Mouse (Mus musculus): ENCODE measurements around the gene Bbs10. TPM values are rescaled to one million over a fixed set of nuclear protein-coding genes. Genes with fewer than 3 reads are reported as not detected.

Bbs10 gene
- 4.9 and 5.8 TPM in 2 replicates for polyA plus RNA-seq (2015; fragmentation: Nextera tagmentation; extraction: Ambion mirVana)

DNA sequence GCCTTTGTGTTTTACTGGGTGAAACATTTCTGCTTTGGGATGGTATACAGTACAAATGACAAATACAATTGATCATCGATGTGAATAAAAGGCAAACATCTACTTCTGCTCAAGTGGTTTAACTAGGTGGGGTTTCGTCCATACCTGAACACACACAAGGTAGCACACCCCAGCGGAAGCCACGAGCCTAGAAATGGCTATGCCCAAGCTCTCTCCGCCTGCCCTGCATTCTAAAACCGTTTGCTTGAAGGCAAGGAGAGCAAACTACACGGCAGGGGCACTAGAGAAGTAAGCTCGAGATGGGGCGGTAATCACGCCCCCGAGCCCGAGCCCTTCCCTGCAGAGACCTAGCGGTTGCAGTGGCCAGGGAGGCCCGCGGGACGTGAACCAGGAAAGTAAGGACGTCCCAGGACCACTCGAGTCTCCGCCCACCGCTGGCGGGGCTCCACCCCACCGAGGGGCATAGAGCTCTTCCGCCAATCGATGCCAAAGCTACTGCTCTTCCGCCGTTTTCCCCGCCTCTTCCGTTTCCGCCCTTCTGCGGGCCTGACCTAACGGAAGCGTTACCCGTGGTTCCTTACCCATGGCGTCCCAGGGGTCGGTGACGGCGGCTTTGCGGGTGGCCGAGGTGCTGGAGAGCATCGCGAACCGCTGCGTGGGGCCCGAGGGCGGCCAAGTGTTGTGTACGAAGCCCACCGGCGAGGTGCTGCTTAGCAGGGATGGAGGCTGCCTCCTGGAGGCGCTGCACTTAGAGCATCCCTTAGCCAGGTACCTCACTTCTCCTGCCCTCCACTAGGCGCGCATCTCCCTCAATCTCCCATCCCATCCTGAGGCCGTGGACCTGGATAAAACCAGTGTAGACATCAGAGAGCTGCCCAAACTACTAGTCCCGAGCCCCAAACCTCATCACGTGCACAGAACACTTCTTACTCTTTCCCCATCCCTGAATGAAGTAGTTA lies at the start of gene Bbs10:
Gene Bbs10, plus strand, starts transcription at position 540 of the 959 bp plus-strand sequence.
- ATAC-seq = peak; percentile 100
- H3K36me3 ChIP-seq (ENCODE audit: control insufficient read depth, insufficient read depth, low read length) = no peaks in the 10 kb centered on the region
- peaks cover 4% of the 10 kb centered on the region for H3K4me1 ChIP-seq (ENCODE audit: control insufficient read depth, insufficient read depth, low read depth, low read length)
- H3K4me2 ChIP-seq (ENCODE audit: low read length) = peak within 1 kb of the TSS; percentile 85
- WGBS = 1% methylated on average over 53 of the region's 54 CpGs
- H3K27me3 ChIP-seq (replicated peaks; ENCODE audit: control insufficient read depth, insufficient read depth, low read length) = no peaks in the 10 kb centered on the region
- H3K9ac ChIP-seq (ENCODE audit: low read depth, low read length) = peak within 1 kb of the TSS; percentile 86
- peak within 1 kb of the TSS; percentile 84 for H3K4me3 ChIP-seq (ENCODE audit: low read length)
- H3K9me3 ChIP-seq (ENCODE audit: control insufficient read depth, low read length) = no peaks in the 10 kb centered on the region
- H3K27ac ChIP-seq (ENCODE audit: low read depth, low read length) = peak within 1 kb of the TSS; percentile 97

DNA sequence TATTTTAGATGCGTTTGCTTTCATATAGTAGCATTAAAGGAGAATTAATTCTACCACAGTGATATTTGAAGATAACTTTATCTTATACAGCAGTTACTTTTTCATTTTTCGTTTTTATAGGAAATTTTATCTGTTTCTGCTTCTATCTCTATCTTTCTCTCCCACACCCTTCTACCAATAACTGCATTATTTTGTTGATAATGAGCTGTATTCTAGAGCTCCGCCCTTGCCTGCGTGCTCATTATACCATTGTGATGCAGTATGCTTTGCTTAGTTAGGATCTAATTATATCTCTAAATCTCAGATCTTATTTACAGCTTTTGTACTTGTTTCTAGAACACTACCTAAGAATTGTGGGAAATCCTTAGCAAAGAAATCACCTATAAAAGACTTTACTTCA lies 48.3 kb upstream of the Bbs10 start:
- 80% methylated on average over 4 of the region's 4 CpGs for WGBS
- Histone ChIP-seq H3K27ac (ENCODE audit: low read depth, low read length) (no peak overlapping the region), H3K4me1 (ENCODE audit: control insufficient read depth, insufficient read depth, low read depth, low read length) (no peaks in the 10 kb centered on the region), H3K27me3 (replicated peaks; ENCODE audit: control insufficient read depth, insufficient read depth, low read length) (no peaks in the 10 kb centered on the region), H3K4me2 (ENCODE audit: low read length) (no peak overlapping the region), H3K9me3 (ENCODE audit: control insufficient read depth, low read length) (no peaks in the 10 kb centered on the region), H3K9ac (ENCODE audit: low read depth, low read length) (no peak overlapping the region), H3K36me3 (ENCODE audit: control insufficient read depth, insufficient read depth, low read length) (no peaks in the 10 kb centered on the region), H3K4me3 (ENCODE audit: low read length) (no peak overlapping the region)
- ATAC-seq = no peak

DNA sequence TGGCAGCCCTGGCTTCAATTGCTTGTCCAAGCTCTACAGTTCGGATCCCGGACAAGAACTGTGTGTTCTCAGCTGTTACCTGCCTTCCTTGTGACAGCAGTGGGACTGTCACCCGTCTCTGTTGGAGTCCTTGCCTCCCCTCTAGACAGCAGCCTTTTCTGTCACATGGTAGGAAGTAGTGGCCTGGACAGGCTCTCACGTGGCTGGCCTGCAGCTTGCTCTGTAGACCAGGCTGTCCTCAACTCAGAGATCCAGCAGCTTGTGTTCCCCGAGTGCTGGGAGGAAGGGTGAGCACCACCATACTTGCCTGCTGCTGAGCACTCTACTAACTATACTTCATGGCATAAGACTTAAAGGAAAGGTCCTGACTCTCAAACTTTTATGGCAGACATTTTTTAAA lies 46.8 kb upstream of the Bbs10 start:
- Histone ChIP-seq H3K4me3 (ENCODE audit: low read length) (no peak overlapping the region), H3K4me2 (ENCODE audit: low read length) (no peak overlapping the region), H3K36me3 (ENCODE audit: control insufficient read depth, insufficient read depth, low read length) (no peaks in the 10 kb centered on the region), H3K27ac (ENCODE audit: low read depth, low read length) (no peak overlapping the region), H3K9me3 (ENCODE audit: control insufficient read depth, low read length) (no peaks in the 10 kb centered on the region), H3K4me1 (ENCODE audit: control insufficient read depth, insufficient read depth, low read depth, low read length) (no peaks in the 10 kb centered on the region), H3K9ac (ENCODE audit: low read depth, low read length) (no peak overlapping the region), H3K27me3 (replicated peaks; ENCODE audit: control insufficient read depth, insufficient read depth, low read length) (no peaks in the 10 kb centered on the region)
- no peak for ATAC-seq
- 79% methylated on average over 5 of the region's 5 CpGs for WGBS

DNA sequence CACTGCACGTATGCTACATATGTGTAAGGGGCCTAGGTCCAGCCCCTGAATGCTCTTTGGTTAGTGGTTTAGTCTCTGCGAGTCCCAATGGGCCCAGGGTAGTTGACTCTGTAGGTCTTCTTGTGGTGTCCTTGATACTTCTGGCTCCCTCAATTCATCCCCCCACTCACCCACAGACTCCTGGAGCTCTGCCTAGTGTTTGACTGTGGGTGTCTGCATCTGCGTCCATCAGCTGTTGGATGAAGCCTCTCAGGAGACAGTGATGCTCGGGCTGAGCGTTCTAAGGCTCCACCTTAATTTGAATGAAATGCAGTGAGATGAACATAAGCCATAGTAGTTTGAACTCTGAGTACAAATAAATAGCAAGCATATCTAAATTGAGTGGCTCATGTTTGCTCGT lies 43.3 kb upstream of the Bbs10 start:
- no peak for ATAC-seq
- Histone ChIP-seq H3K4me3 (ENCODE audit: low read length) (no peak overlapping the region), H3K27ac (ENCODE audit: low read depth, low read length) (no peak overlapping the region), H3K9me3 (ENCODE audit: control insufficient read depth, low read length) (no peaks in the 10 kb centered on the region), H3K27me3 (replicated peaks; ENCODE audit: control insufficient read depth, insufficient read depth, low read length) (no peaks in the 10 kb centered on the region), H3K9ac (ENCODE audit: low read depth, low read length) (no peak overlapping the region), H3K36me3 (ENCODE audit: control insufficient read depth, insufficient read depth, low read length) (no peaks in the 10 kb centered on the region), H3K4me2 (ENCODE audit: low read length) (no peak overlapping the region), H3K4me1 (ENCODE audit: control insufficient read depth, insufficient read depth, low read depth, low read length) (no peaks in the 10 kb centered on the region)
- WGBS = 88% methylated on average over 6 of the region's 6 CpGs

DNA sequence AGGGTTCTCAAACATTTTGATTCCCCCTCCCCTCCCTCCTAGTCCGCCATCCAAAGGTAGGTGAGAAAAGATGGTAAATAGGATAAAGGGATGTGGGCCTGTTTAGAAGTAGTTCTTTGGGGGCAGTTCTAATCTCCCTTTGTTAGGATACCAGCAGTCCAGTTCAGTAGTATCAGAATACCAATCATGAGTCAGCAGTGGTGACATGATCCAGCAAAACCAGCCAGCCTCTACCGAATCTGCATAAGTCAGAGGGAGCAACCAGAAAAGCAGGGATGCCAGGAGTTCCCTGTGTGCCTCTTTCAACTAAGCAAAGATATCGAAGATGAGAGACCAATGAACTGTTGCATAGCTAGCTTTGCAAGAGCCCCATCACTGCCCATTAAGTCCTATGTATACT lies 42.3 kb upstream of the Bbs10 start:
- ATAC-seq = no peak
- no peaks in the 10 kb centered on the region for H3K9me3 ChIP-seq (ENCODE audit: control insufficient read depth, low read length)
- no peak overlapping the region for H3K4me2 ChIP-seq (ENCODE audit: low read length)
- no peaks in the 10 kb centered on the region for H3K4me1 ChIP-seq (ENCODE audit: control insufficient read depth, insufficient read depth, low read depth, low read length)
- H3K27me3 ChIP-seq (replicated peaks; ENCODE audit: control insufficient read depth, insufficient read depth, low read length) = no peaks in the 10 kb centered on the region
- H3K36me3 ChIP-seq (ENCODE audit: control insufficient read depth, insufficient read depth, low read length) = no peaks in the 10 kb centered on the region
- 95% methylated on average over 3 of the region's 3 CpGs for WGBS
- no peak overlapping the region for H3K9ac ChIP-seq (ENCODE audit: low read depth, low read length)
- H3K27ac ChIP-seq (ENCODE audit: low read depth, low read length) = no peak overlapping the region
- H3K4me3 ChIP-seq (ENCODE audit: low read length) = no peak overlapping the region

DNA sequence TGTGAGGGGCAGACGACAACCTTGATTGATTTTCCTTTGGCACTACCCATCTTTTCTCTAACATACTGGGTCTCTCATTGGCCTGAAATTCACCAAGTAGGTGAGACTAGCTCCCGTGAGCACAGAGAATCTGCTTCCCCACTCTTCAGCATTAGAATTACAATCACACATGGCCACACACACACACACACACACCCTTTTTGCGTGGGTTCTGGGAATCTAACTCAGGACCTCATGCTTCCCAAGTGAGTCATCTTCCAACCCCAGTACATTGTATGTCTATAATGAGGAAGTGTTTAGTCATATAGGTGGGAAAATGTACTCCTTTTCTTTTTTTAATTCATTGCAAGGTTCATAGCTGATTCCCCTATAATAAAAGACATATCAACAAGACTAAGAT lies 41.1 kb upstream of the Bbs10 start:
- H3K4me3 ChIP-seq (ENCODE audit: low read length) = no peak overlapping the region

DNA sequence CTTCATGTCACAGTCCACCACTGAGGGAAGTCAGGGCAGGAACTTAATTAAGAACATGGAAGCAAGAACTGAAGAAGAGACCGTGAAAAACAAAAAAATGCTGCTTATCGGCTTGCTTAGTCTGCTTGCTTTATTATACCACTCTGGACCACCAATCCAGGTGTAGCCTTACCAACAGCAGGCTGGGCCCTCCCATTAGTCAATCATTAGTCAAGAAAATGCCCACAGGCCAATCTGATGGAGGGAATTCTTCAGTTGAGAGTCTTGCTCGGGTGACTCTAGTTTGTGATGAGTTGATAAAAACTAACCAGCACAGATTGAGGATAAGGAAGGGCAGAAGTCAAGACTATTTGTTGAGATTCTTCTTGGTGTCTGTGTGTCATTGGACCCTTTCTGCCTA lies 40.2 kb upstream of the Bbs10 start:
- H3K4me1 ChIP-seq (ENCODE audit: control insufficient read depth, insufficient read depth, low read depth, low read length) = no peaks in the 10 kb centered on the region
- H3K9ac ChIP-seq (ENCODE audit: low read depth, low read length) = no peak overlapping the region
- no peaks in the 10 kb centered on the region for H3K27me3 ChIP-seq (replicated peaks; ENCODE audit: control insufficient read depth, insufficient read depth, low read length)
- H3K4me3 ChIP-seq (ENCODE audit: low read length) = no peak overlapping the region
- no peak overlapping the region for H3K27ac ChIP-seq (ENCODE audit: low read depth, low read length)
- no peak for ATAC-seq
- WGBS = 91% methylated on average over 3 of the region's 3 CpGs
- no peaks in the 10 kb centered on the region for H3K36me3 ChIP-seq (ENCODE audit: control insufficient read depth, insufficient read depth, low read length)
- no peaks in the 10 kb centered on the region for H3K9me3 ChIP-seq (ENCODE audit: control insufficient read depth, low read length)
- H3K4me2 ChIP-seq (ENCODE audit: low read length) = no peak overlapping the region

More for the DNA sequence above, 41.1 kb upstream of the Bbs10 start:
- no peaks in the 10 kb centered on the region for H3K4me1 ChIP-seq (ENCODE audit: control insufficient read depth, insufficient read depth, low read depth, low read length)
- no peak overlapping the region for H3K27ac ChIP-seq (ENCODE audit: low read depth, low read length)
- H3K36me3 ChIP-seq (ENCODE audit: control insufficient read depth, insufficient read depth, low read length) = no peaks in the 10 kb centered on the region
- WGBS = 90% methylated on average over 3 of the region's 3 CpGs
- H3K9me3 ChIP-seq (ENCODE audit: control insufficient read depth, low read length) = no peaks in the 10 kb centered on the region
- no peak overlapping the region for H3K9ac ChIP-seq (ENCODE audit: low read depth, low read length)
- ATAC-seq = no peak
- no peak overlapping the region for H3K4me2 ChIP-seq (ENCODE audit: low read length)
- no peaks in the 10 kb centered on the region for H3K27me3 ChIP-seq (replicated peaks; ENCODE audit: control insufficient read depth, insufficient read depth, low read length)

DNA sequence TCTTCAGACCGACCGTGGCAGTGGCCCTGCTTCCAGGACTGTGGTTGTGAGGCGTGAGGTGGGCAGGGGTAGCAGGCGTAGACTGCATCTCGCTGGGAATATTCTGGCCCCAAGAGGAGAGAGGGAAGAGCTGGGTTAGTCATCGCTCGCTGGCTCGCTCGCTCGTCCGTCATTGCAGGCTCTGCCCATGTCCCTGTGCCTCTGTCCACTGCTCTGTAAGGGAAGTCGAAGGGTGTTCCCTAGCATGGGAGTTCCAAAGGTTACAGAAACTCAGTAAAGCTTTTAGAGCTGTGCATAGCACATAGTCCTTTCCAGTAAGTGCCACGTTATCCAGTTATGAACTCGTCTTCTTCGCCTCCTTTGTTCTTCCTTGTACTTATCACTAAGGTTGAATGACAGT lies 26.8 kb upstream of the Bbs10 start:
- ATAC-seq = no peak
- no peaks in the 10 kb centered on the region; the same call in 1 of the 2 replicates for H3K4me1 ChIP-seq (ENCODE audit: control insufficient read depth, insufficient read depth, low read depth, low read length)
- no peak overlapping the region for H3K9ac ChIP-seq (ENCODE audit: low read depth, low read length)
- H3K4me3 ChIP-seq (ENCODE audit: low read length) = no peak overlapping the region
- H3K27me3 ChIP-seq (replicated peaks; ENCODE audit: control insufficient read depth, insufficient read depth, low read length) = no peaks in the 10 kb centered on the region
- peaks cover 21% of the 10 kb centered on the region for H3K36me3 ChIP-seq (ENCODE audit: control insufficient read depth, insufficient read depth, low read length)
- 90% methylated on average over 15 of the region's 15 CpGs for WGBS
- no peak overlapping the region for H3K27ac ChIP-seq (ENCODE audit: low read depth, low read length)
- no peak overlapping the region for H3K4me2 ChIP-seq (ENCODE audit: low read length)
- H3K9me3 ChIP-seq (ENCODE audit: control insufficient read depth, low read length) = no peaks in the 10 kb centered on the region

DNA sequence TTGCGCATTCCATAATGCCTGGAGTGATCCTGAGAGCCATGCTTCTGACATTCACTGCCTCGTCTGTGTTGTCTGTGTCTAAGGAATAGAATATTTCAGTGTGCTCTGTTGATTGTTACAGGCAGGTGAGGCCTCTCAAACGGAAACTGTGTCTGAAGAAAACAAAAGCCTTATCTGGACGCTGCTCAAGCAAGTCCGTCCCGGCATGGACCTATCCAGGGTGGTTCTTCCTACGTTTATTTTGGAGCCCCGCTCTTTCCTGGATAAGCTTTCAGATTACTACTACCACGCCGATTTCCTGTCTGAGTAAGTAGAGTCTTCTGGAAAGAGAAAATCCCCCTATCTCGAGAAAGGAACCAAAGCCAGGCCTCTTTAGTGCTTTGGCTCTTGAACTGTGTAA lies 25.6 kb upstream of the Bbs10 start:
- H3K36me3 ChIP-seq (ENCODE audit: control insufficient read depth, insufficient read depth, low read length) = peaks cover 20% of the 10 kb centered on the region
- no peak for ATAC-seq
- 77% methylated on average over 11 of the region's 11 CpGs for WGBS

More for the DNA sequence above, 25.6 kb upstream of the Bbs10 start:
- Histone ChIP-seq H3K9me3 (ENCODE audit: control insufficient read depth, low read length) (no peaks in the 10 kb centered on the region), H3K27ac (ENCODE audit: low read depth, low read length) (no peak overlapping the region), H3K4me2 (ENCODE audit: low read length) (no peak overlapping the region), H3K4me3 (ENCODE audit: low read length) (no peak overlapping the region), H3K27me3 (replicated peaks; ENCODE audit: control insufficient read depth, insufficient read depth, low read length) (no peaks in the 10 kb centered on the region), H3K4me1 (ENCODE audit: control insufficient read depth, insufficient read depth, low read depth, low read length) (no peaks in the 10 kb centered on the region; the same call in 1 of the 2 replicates), H3K9ac (ENCODE audit: low read depth, low read length) (no peak overlapping the region)
